Mouse (Mus musculus): ENCODE measurements at regions not wholly inside any gene's neighbourhood (a gene's known extent, or its start where the extent isn't known, plus 50 kb on each side); places are given as distances from the start of the nearest gene placed in this dataset.
"Not testable (repeated sequence)": the region's sequence is repeated elsewhere in the genome, so short reads cannot be mapped to it uniquely, and the experiment has no call there.

- Histone ChIP-seq H3K4me3 (ENCODE audit: insufficient read depth, low read length) (no peak overlapping the region), H3K27ac (ENCODE audit: insufficient read depth, low read length) (no peak overlapping the region), H3K4me1 (ENCODE audit: control insufficient read depth, insufficient read depth, low read length) (no peaks in the 10 kb centered on the region)
- TF ChIP-seq POLR2A (IDR thresholded peaks at IDR 0.05; ENCODE audit: extremely low read depth, insufficient read depth, low read length) = no peak
- no peak for TF ChIP-seq CTCF (IDR thresholded peaks at IDR 0.05; ENCODE audit: extremely low read depth, insufficient read depth, low read length)
These were observed 304.3 kb downstream of the Gm11232 start for GRCm38 (mm10) chr4:71453499-71453898.

GRCm38 (mm10) chr4:71446461-71446860 is 311.3 kb downstream of the Gm11232 start:
- Histone ChIP-seq H3K27ac (ENCODE audit: insufficient read depth, low read length) (no peak overlapping the region), H3K4me3 (ENCODE audit: insufficient read depth, low read length) (no peak overlapping the region), H3K4me1 (ENCODE audit: control insufficient read depth, insufficient read depth, low read length) (no peaks in the 10 kb centered on the region)
- TF ChIP-seq CTCF (IDR thresholded peaks at IDR 0.05; ENCODE audit: extremely low read depth, insufficient read depth, low read length) (no peak), POLR2A (IDR thresholded peaks at IDR 0.05; ENCODE audit: extremely low read depth, insufficient read depth, low read length) (no peak)

GRCm38 (mm10) chr4:71431245-71431929 is 326.4 kb downstream of the Gm11232 start:
- H3K4me3 ChIP-seq (ENCODE audit: insufficient read depth, low read length) = no peak overlapping the region
- H3K4me1 ChIP-seq (ENCODE audit: control insufficient read depth, insufficient read depth, low read length) = no peaks in the 10 kb centered on the region
- no peak overlapping the region for H3K27ac ChIP-seq (ENCODE audit: insufficient read depth, low read length)
- TF ChIP-seq POLR2A (IDR thresholded peaks at IDR 0.05; ENCODE audit: extremely low read depth, insufficient read depth, low read length) = no peak
- TF ChIP-seq CTCF (IDR thresholded peaks at IDR 0.05; ENCODE audit: extremely low read depth, insufficient read depth, low read length) = no peak

GRCm38 (mm10) chr4:71422121-71422520 is 335.6 kb downstream of the Gm11232 start:
- H3K4me3 ChIP-seq (ENCODE audit: insufficient read depth, low read length); H3K27ac ChIP-seq (ENCODE audit: insufficient read depth, low read length); H3K4me1 ChIP-seq (ENCODE audit: control insufficient read depth, insufficient read depth, low read length): not testable (repeated sequence)

- Histone ChIP-seq H3K27ac (ENCODE audit: insufficient read depth, low read length) (no peak overlapping the region), H3K4me3 (ENCODE audit: insufficient read depth, low read length) (no peak overlapping the region), H3K4me1 (ENCODE audit: control insufficient read depth, insufficient read depth, low read length) (no peaks in the 10 kb centered on the region)
- TF ChIP-seq CTCF (IDR thresholded peaks at IDR 0.05; ENCODE audit: extremely low read depth, insufficient read depth, low read length) = no peak
- TF ChIP-seq POLR2A (IDR thresholded peaks at IDR 0.05; ENCODE audit: extremely low read depth, insufficient read depth, low read length) = no peak
These were observed 347.9 kb downstream of the Gm11232 start for GRCm38 (mm10) chr4:71409867-71410266.

GRCm38 (mm10) chr4:71390444-71390843 is 367.3 kb downstream of the Gm11232 start:
- no peaks in the 10 kb centered on the region for H3K4me1 ChIP-seq (ENCODE audit: control insufficient read depth, insufficient read depth, low read length)
- no peak overlapping the region for H3K4me3 ChIP-seq (ENCODE audit: insufficient read depth, low read length)
- H3K27ac ChIP-seq (ENCODE audit: insufficient read depth, low read length) = no peak overlapping the region
- no peak for TF ChIP-seq POLR2A (IDR thresholded peaks at IDR 0.05; ENCODE audit: extremely low read depth, insufficient read depth, low read length)
- no peak for TF ChIP-seq CTCF (IDR thresholded peaks at IDR 0.05; ENCODE audit: extremely low read depth, insufficient read depth, low read length)

GRCm38 (mm10) chr4:71369276-71369675 is 388.5 kb downstream of the Gm11232 start:
- TF ChIP-seq CTCF (IDR thresholded peaks at IDR 0.05; ENCODE audit: extremely low read depth, insufficient read depth, low read length) (no peak), POLR2A (IDR thresholded peaks at IDR 0.05; ENCODE audit: extremely low read depth, insufficient read depth, low read length) (no peak)
- Histone ChIP-seq H3K4me1 (ENCODE audit: control insufficient read depth, insufficient read depth, low read length) (no peaks in the 10 kb centered on the region), H3K27ac (ENCODE audit: insufficient read depth, low read length) (no peak overlapping the region), H3K4me3 (ENCODE audit: insufficient read depth, low read length) (no peak overlapping the region)

GRCm38 (mm10) chr4:71363761-71364160 is 394.0 kb downstream of the Gm11232 start:
- no peak overlapping the region for H3K27ac ChIP-seq (ENCODE audit: insufficient read depth, low read length)
- H3K4me3 ChIP-seq (ENCODE audit: insufficient read depth, low read length) = no peak overlapping the region
- TF ChIP-seq POLR2A (IDR thresholded peaks at IDR 0.05; ENCODE audit: extremely low read depth, insufficient read depth, low read length) (no peak), CTCF (IDR thresholded peaks at IDR 0.05; ENCODE audit: extremely low read depth, insufficient read depth, low read length) (no peak)
- no peaks in the 10 kb centered on the region for H3K4me1 ChIP-seq (ENCODE audit: control insufficient read depth, insufficient read depth, low read length)

GRCm38 (mm10) chr4:71357626-71358025 is 400.1 kb downstream of the Gm11232 start:
- H3K4me3 ChIP-seq (ENCODE audit: insufficient read depth, low read length) = no peak overlapping the region
- H3K27ac ChIP-seq (ENCODE audit: insufficient read depth, low read length) = no peak overlapping the region
- TF ChIP-seq POLR2A (IDR thresholded peaks at IDR 0.05; ENCODE audit: extremely low read depth, insufficient read depth, low read length) (no peak), CTCF (IDR thresholded peaks at IDR 0.05; ENCODE audit: extremely low read depth, insufficient read depth, low read length) (no peak)
- no peaks in the 10 kb centered on the region for H3K4me1 ChIP-seq (ENCODE audit: control insufficient read depth, insufficient read depth, low read length)

GRCm38 (mm10) chr4:71356714-71357113 is 401.1 kb downstream of the Gm11232 start:
- Histone ChIP-seq H3K4me1 (ENCODE audit: control insufficient read depth, insufficient read depth, low read length) (no peaks in the 10 kb centered on the region), H3K27ac (ENCODE audit: insufficient read depth, low read length) (no peak overlapping the region), H3K4me3 (ENCODE audit: insufficient read depth, low read length) (no peak overlapping the region)
- no peak for TF ChIP-seq POLR2A (IDR thresholded peaks at IDR 0.05; ENCODE audit: extremely low read depth, insufficient read depth, low read length)
- TF ChIP-seq CTCF (IDR thresholded peaks at IDR 0.05; ENCODE audit: extremely low read depth, insufficient read depth, low read length) = no peak
